Mouse (Mus musculus) MEL (cell line): ENCODE data around the gene 0610030E20Rik. TPM values are rescaled to one million over a fixed set of nuclear protein-coding genes. Genes with fewer than 3 reads are reported as not detected.

Experiments used
- DNase-seq: peaks from one replicate; pipeline ENCODE4 v3.0.0; 2011; ENCODE audit warnings: low read depth, low spot score
- H3K27ac ChIP-seq: 2 replicates; pipeline ENCODE4 v1.5.1; 2012; ENCODE audit warnings: low read depth, mild to moderate bottlenecking, control low read depth, low read length, moderate library complexity; ENCODE audit not compliant: control insufficient read depth
- H3K27me3 ChIP-seq, 2 experiments: fragments of 150-350 bp in 1 of 2; sonication (generic) in 1 of 2; 2 replicates each; pipeline ENCODE4 v1.6.1; 2012; ENCODE audit warnings: low read length in 2 of 2, mild to moderate bottlenecking in 2 of 2, improper control_type of control experiment in 1 of 2, moderate library complexity in 1 of 2; ENCODE audit not compliant: insufficient read depth in 2 of 2, control insufficient read depth in 1 of 2
- H3K36me3 ChIP-seq, 2 experiments: 2 replicates each; pipeline ENCODE4 v1.6.1; 2012 to 2014; ENCODE audit warnings: low read length in 2 of 2, improper control_type of control experiment in 1 of 2, inconsistent platforms in 1 of 2, mild to moderate bottlenecking in 1 of 2; ENCODE audit not compliant: insufficient read depth in 2 of 2, control insufficient read depth in 1 of 2
- H3K4me1 ChIP-seq, 2 experiments: fragments of 150-350 bp in 1 of 2; sonication (generic) in 1 of 2; 2 replicates each; pipeline ENCODE4 v1.6.1; 2012; ENCODE audit warnings: low read length in 2 of 2, improper control_type of control experiment in 1 of 2, mild to moderate bottlenecking in 1 of 2; ENCODE audit not compliant: insufficient read depth in 2 of 2, control insufficient read depth in 1 of 2
- H3K4me3 ChIP-seq, 2 experiments: fragments of 150-350 bp in 1 of 2; sonication (generic) in 1 of 2; 2 replicates each; pipeline ENCODE4 v1.5.1; 2012; ENCODE audit warnings: low read depth in 2 of 2, low read length in 2 of 2, mild to moderate bottlenecking in 2 of 2, moderate library complexity in 2 of 2, control low read depth in 1 of 2, improper control_type of control experiment in 1 of 2; ENCODE audit not compliant: control insufficient read depth in 1 of 2, insufficient read depth in 1 of 2
- H3K79me2 ChIP-seq: 2 replicates; pipeline ENCODE4 v1.6.1; 2012; ENCODE audit warnings: mild to moderate bottlenecking, low read length, moderate library complexity; ENCODE audit not compliant: control insufficient read depth, poor library complexity, insufficient read depth
- H3K9ac ChIP-seq: 2 replicates; pipeline ENCODE4 v1.6.1; 2012; ENCODE audit warnings: low read depth, mild to moderate bottlenecking, control low read depth, low read length, moderate library complexity; ENCODE audit not compliant: control insufficient read depth, poor library complexity, severe bottlenecking
- H3K9me3 ChIP-seq: fragments of 150-350 bp; sonication (generic); replicated peaks from 2 replicates; pipeline ENCODE4 v1.6.1; 2012; ENCODE audit warnings: mild to moderate bottlenecking, low read length, improper control_type of control experiment, moderate library complexity; ENCODE audit not compliant: insufficient read depth
- BHLHE40 ChIP-seq: IDR thresholded peaks from 2 replicates; pipeline ENCODE4 v1.6.1; 2012; ENCODE audit warnings: low read depth, mild to moderate bottlenecking, inconsistent platforms, low read length, improper control_type of control experiment, borderline replicate concordance
- CHD2 ChIP-seq: IDR thresholded peaks from 2 replicates; pipeline ENCODE4 v1.6.1; 2011; ENCODE audit warnings: low read length, improper control_type of control experiment
- CTCF ChIP-seq, 3 experiments: IDR thresholded peaks in 2 of 3; conservative IDR thresholded peaks in 1 of 3; 2 replicates each; pipeline ENCODE4 v1.5.1; 2011 to 2012; ENCODE audit warnings: low read length in 3 of 3, low read depth in 2 of 3, mild to moderate bottlenecking in 2 of 3, improper control_type of control experiment in 1 of 3, inconsistent platforms in 1 of 3, mixed read lengths in 1 of 3, moderate library complexity in 1 of 3; ENCODE audit not compliant: control insufficient read depth in 1 of 3, insufficient read depth in 1 of 3, poor library complexity in 1 of 3, severe bottlenecking in 1 of 3
- GATA1 ChIP-seq: IDR thresholded peaks from 2 replicates; pipeline ENCODE4 v1.6.1; 2011; ENCODE audit warnings: low read depth, low read length, improper control_type of control experiment
- JUND ChIP-seq: IDR thresholded peaks from 2 replicates; pipeline ENCODE4 v1.6.1; 2011; ENCODE audit warnings: low read depth, mild to moderate bottlenecking, improper control_type of control experiment, low read length
- KAT2A ChIP-seq: conservative IDR thresholded peaks from 2 replicates; pipeline ENCODE4 v1.6.1; 2012; ENCODE audit warnings: low read depth, low read length, improper control_type of control experiment, inconsistent platforms
- MAFK ChIP-seq: IDR thresholded peaks from 2 replicates; pipeline ENCODE4 v1.6.1; 2011; ENCODE audit warnings: low read depth, mild to moderate bottlenecking, low read length, improper control_type of control experiment, borderline replicate concordance
- MAZ ChIP-seq: IDR thresholded peaks from 2 replicates; pipeline ENCODE4 v1.6.1; 2012; ENCODE audit warnings: low read depth, mild to moderate bottlenecking, inconsistent platforms, low read length, improper control_type of control experiment
- MYB ChIP-seq: IDR thresholded peaks from 2 replicates; pipeline ENCODE4 v1.6.1; 2011; ENCODE audit warnings: mild to moderate bottlenecking, low read depth, low read length, improper control_type of control experiment
- POLR2A ChIP-seq, 2 experiments: IDR thresholded peaks; 2 replicates each; pipeline ENCODE4 v1.6.1; 2011 to 2012; ENCODE audit warnings: low read length in 2 of 2, mild to moderate bottlenecking in 2 of 2, control low read depth in 1 of 2, improper control_type of control experiment in 1 of 2, low read depth in 1 of 2, moderate library complexity in 1 of 2; ENCODE audit not compliant: control insufficient read depth in 1 of 2, insufficient read depth in 1 of 2, poor library complexity in 1 of 2
- POLR2AphosphoS5 ChIP-seq: IDR thresholded peaks from 2 replicates; pipeline ENCODE4 v1.6.1; 2012; ENCODE audit warnings: low read depth, borderline replicate concordance, mild to moderate bottlenecking, inconsistent platforms, low read length, moderate library complexity, mixed read lengths
- SMC3 ChIP-seq: IDR thresholded peaks from 2 replicates; pipeline ENCODE4 v1.6.1; 2011; ENCODE audit warnings: low read depth, low read length, improper control_type of control experiment
- TAL1 ChIP-seq: IDR thresholded peaks from 2 replicates; pipeline ENCODE4 v1.6.1; 2012; ENCODE audit warnings: mild to moderate bottlenecking, inconsistent platforms, low read length, moderate library complexity, mixed read lengths
- TBP ChIP-seq: IDR thresholded peaks from 2 replicates; pipeline ENCODE4 v1.8.0; 2011; ENCODE audit warnings: low read depth, low read length, improper control_type of control experiment
- ZNF384 ChIP-seq: IDR thresholded peaks from 2 replicates; pipeline ENCODE4 v1.6.1; 2012; ENCODE audit warnings: low read depth, mild to moderate bottlenecking, inconsistent platforms, low read length, improper control_type of control experiment
- polyA plus RNA-seq, 2 experiments: library from polyadenylated mRNA; stranded (reverse) in 1 of 2; unstranded in 1 of 2; fragments of >175 nt in 1 of 2; fragments of >200 nt in 1 of 2; gene quantifications; 2 replicates each; pipeline versions ENCODE4 v1.2.1 to v1.2.4; 2012; ENCODE audit warnings: low replicate concordance in 2 of 2, low read depth in 1 of 2; ENCODE audit not compliant: insufficient read length in 2 of 2, insufficient read depth in 1 of 2, missing spikeins in 1 of 2
- total RNA-seq: library from RNA; depleted of rRNA; stranded (reverse); fragments of 300-350 nt; gene quantifications from 2 replicates; pipeline ENCODE4 v1.2.3, GENCODE M21; 2012

Gene 0610030E20Rik
- total and polyA plus RNA-seq, 3 experiments: 14.2 to 28.5 TPM; not detected in 1

DNA sequence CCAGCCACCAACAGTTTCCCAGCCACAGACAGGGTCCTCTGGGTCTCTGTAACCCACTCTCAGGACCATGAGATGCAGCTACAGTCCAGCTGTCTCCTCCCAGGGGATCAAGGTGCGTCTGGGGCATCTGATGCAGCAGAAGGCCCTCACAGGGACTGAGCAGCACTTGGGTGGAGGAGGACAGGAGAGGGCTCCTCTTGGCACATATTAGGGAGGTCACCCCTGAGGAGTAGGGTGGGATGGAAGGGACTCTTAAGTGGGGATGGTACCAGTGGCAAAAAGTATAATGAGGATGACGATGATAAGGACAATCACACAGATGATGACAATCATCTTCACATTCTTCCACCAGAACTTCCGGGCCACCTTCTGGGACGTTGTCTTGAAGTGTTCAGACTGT, 38.1 kb downstream of the 0610030E20Rik start:
- H3K36me3 ChIP-seq: peaks cover 2 to 66% of the 10 kb centered on the region in 2 experiments; a peak in 3 of 4 replicates
- peaks cover 15 to 64% of the 10 kb centered on the region in 2 experiments for H3K4me1 ChIP-seq
- H3K27ac ChIP-seq: peak overlapping the region; percentile 99
- DNase-seq: peak; percentile 80
- peaks cover 60% of the 10 kb centered on the region for H3K79me2 ChIP-seq
- peak overlapping the region; percentile 78 for H3K9ac ChIP-seq
- no peaks in the 10 kb centered on the region for H3K9me3 ChIP-seq
- TF ChIP-seq TBP (peak; percentile 49; the same call in 1 of the 2 replicates), GATA1 (peak; percentile 36; the same call in 1 of the 2 replicates), POLR2AphosphoS5 (0 out of 2 replicates have a peak, but pooled peaks have one; percentile 43), JUND (no peak), POLR2A (IDR thresholded peaks at IDR 0.05; ENCODE audit: control insufficient read depth in 1 of 2, insufficient read depth in 1 of 2, low read depth in 1 of 2, low read length in 2 of 2, poor library complexity in 1 of 2) (peak; percentile 33 to 71; a peak in 2 of 4 replicates)
- peak overlapping the region; percentile 49 to 51 for H3K4me3 ChIP-seq
- H3K27me3 ChIP-seq: no peaks in the 10 kb centered on the region

DNA sequence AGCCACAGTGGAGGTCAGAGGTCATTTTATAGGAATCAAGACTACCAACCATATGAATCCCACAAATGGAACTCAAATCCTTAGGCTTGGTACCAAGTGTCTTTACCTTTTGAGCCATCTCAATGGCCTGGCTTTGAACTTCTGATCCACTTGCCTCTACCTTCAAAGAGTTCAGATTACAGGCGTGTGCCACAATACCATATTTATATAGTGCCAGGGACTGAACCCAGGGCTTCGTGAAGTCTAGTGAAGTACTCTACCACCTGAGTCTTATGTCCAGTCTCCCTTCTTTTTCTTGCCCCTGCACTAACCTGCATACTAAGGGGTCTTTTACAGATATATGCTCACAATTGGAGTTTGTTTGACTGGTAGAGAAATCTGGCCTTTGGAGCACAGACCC, 39.4 kb downstream of the 0610030E20Rik start:
- Histone ChIP-seq H3K4me1 (peaks cover 15 to 57% of the 10 kb centered on the region in 2 experiments), H3K79me2 (peaks cover 61% of the 10 kb centered on the region), H3K27me3 (no peaks in the 10 kb centered on the region), H3K4me3 (no peak overlapping the region), H3K27ac (peak overlapping the region; percentile 99), H3K9ac (peak overlapping the region; percentile 26; the same call in 1 of the 2 replicates), H3K36me3 (peaks cover 2 to 62% of the 10 kb centered on the region in 2 experiments; a peak in 3 of 4 replicates), H3K9me3 (no peaks in the 10 kb centered on the region)
- DNase-seq: peak; percentile 67
- TF ChIP-seq POLR2A (IDR thresholded peaks at IDR 0.05; ENCODE audit: control insufficient read depth in 1 of 2, insufficient read depth in 1 of 2, low read depth in 1 of 2, low read length in 2 of 2, poor library complexity in 1 of 2) (no peak; a peak in 1 of 4 replicates), CTCF (IDR thresholded peaks at IDR 0.05 in 2 of 3, conservative IDR thresholded peaks at IDR 0.05 in 1 of 3; ENCODE audit: control insufficient read depth in 1 of 3, insufficient read depth in 1 of 3, low read depth in 2 of 3, low read length in 3 of 3, poor library complexity in 1 of 3, severe bottlenecking in 1 of 3) (no peak), MAZ (no peak), CHD2 (no peak), MAFK (no peak), ZNF384 (no peak), SMC3 (no peak), TBP (0 out of 2 replicates have a peak, but pooled peaks have one; percentile 2), MYB (no peak), KAT2A (no peak), TAL1 (no peak), BHLHE40 (no peak), POLR2AphosphoS5 (0 out of 2 replicates have a peak, but pooled peaks have one; percentile 61)
